Mouse (Mus musculus): ENCODE data around the gene Sema7a.

DNA sequence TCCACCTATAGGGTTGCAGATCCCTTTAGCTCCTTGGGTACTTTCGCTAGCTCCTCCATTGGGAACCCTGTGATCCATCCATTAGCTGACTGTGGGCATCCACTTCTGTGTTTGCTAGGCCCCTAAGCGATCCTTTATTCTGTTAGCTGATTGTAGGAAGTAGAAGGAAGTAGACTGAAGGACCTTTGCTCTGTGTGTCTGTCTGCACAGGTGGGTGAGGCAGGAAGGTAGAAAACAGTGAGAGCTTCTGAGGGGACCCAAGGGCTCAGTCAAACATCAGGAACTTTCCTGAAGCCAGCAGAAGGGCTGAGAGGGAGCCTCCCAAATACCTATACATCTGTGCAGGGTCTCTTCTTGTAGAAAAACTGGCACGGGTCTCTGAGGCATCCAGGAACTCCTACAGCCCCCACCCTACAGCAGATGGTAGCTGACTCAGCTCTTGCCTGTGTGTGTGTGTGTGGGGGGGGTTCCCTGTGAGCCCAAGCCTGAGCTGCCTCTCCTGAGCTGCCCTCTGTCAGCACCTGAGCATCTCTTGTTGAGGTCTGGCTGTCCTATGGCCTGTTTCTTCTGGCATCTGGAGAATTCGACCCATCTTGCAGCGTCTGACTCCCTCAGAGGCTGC lies 35.4 kb downstream of the Sema7a start:
- TF ChIP-seq POLR2A (IDR thresholded peaks at IDR 0.05; ENCODE audit: borderline replicate concordance, control insufficient read depth, low read depth, low read length) (no peak), CTCF (IDR thresholded peaks at IDR 0.05; ENCODE audit: control insufficient read depth, insufficient read depth, low read length) (no peak)

Measured in bone marrow, adult 2 months (tissue).